Mouse (Mus musculus): ENCODE results near the gene Ntm. TPM values are rescaled to one million over a fixed set of nuclear protein-coding genes. Genes with fewer than 3 reads are reported as not detected.

Ntm gene
- total and polyA plus RNA-seq, 3 experiments, result not detected

DNA sequence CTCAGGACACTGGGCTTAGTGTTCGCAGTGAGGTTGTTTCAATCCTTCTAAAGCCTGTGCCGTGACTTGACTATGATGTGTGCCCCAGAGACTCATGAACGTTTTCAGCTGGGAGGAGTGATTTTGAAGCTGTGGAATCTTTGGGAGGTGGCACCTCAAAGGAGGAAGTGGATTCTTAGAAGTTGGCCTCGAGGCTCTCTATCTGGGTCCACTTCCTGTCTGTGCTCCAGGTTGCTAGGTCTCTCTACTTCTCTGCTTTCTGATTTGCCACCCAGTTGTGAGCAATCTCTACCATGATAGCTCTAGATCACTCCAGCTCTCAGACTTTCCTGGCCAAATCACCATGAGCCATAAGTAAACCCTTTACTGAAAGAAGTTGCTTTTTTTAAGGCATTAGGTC is 180.2 kb downstream of the Ntm start:
- H3K27ac ChIP-seq (ENCODE audit: control insufficient read depth, low read depth, low read length), result no peak overlapping the region
- TF ChIP-seq POLR2A (IDR thresholded peaks at IDR 0.05; ENCODE audit: control insufficient read depth in 1 of 2, insufficient read depth in 1 of 2, low read depth in 1 of 2, low read length in 2 of 2, poor library complexity in 1 of 2), result no peak
- no peak for TF ChIP-seq CHD1 (IDR thresholded peaks at IDR 0.05; ENCODE audit: low read depth, low read length)
- TF ChIP-seq GATA1 (IDR thresholded peaks at IDR 0.05; ENCODE audit: low read depth, low read length), result no peak
- no peak for TF ChIP-seq USF2 (IDR thresholded peaks at IDR 0.05; ENCODE audit: borderline replicate concordance in 1 of 2, insufficient read depth in 1 of 2, low read depth in 1 of 2, low read length in 2 of 2)
- no peak for TF ChIP-seq ZKSCAN1 (IDR thresholded peaks at IDR 0.05; ENCODE audit: low read depth, low read length)
- no peak for TF ChIP-seq BHLHE40 (IDR thresholded peaks at IDR 0.05; ENCODE audit: borderline replicate concordance, low read depth, low read length)
- TF ChIP-seq RCOR1 (IDR thresholded peaks at IDR 0.05; ENCODE audit: low read depth, low read length), result no peak
- TF ChIP-seq ZNF384 (IDR thresholded peaks at IDR 0.05; ENCODE audit: low read depth, low read length), result no peak
- TF ChIP-seq RAD21 (IDR thresholded peaks at IDR 0.05; ENCODE audit: low read depth, low read length), result no peak
- no peak for TF ChIP-seq CHD2 (IDR thresholded peaks at IDR 0.05; ENCODE audit: low read length)
- no peak for TF ChIP-seq TBP (IDR thresholded peaks at IDR 0.05; ENCODE audit: low read depth, low read length)
- TF ChIP-seq ETS1 (IDR thresholded peaks at IDR 0.05; ENCODE audit: low read depth, low read length), result no peak
- no peak for TF ChIP-seq MAX (IDR thresholded peaks at IDR 0.05; ENCODE audit: low read length)
- TF ChIP-seq UBTF (IDR thresholded peaks at IDR 0.05; ENCODE audit: borderline replicate concordance, insufficient read depth, low read depth, low read length), result no peak
- TF ChIP-seq GABPA (IDR thresholded peaks at IDR 0.05; ENCODE audit: low read depth, low read length), result no peak
- no peak for TF ChIP-seq TCF12 (IDR thresholded peaks at IDR 0.05; ENCODE audit: low read depth, low read length)
- no peak for TF ChIP-seq HCFC1 (IDR thresholded peaks at IDR 0.05; ENCODE audit: low read depth, low read length)

DNA sequence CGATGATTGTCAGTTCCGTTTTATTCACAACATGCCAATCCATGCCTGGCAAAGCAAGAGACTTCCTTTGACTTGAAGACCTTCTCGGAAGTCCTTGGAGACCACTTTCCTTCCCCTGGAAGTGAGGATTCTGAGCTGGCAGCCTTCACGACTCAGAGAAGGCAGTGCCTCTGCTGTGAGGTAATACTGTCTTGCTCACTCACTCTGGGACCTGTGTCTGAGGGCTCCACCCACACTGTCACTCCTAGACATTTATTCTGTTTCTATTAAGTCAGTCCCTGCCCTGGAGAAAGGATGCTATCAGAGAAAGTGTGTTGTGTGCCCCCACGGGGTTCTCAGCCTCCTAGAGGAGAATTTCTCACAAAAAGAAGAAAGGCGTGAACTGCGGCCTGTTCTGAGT is 183.2 kb downstream of the Ntm start:
- H3K4me1 ChIP-seq (ENCODE audit: control insufficient read depth in 1 of 2, insufficient read depth in 2 of 2, low read length in 2 of 2), result no peaks in the 10 kb centered on the region
- no peak overlapping the region for H3K4me3 ChIP-seq (ENCODE audit: control insufficient read depth in 1 of 2, insufficient read depth in 1 of 2, low read depth in 2 of 2, low read length in 2 of 2)
- DNase-seq (ENCODE audit: low read depth, low spot score), result no peak
- TF ChIP-seq ELF1 (IDR thresholded peaks at IDR 0.05; ENCODE audit: low read depth, low read length), result no peak
- no peak for TF ChIP-seq NELFE (IDR thresholded peaks at IDR 0.05; ENCODE audit: low read depth, low read length)
- no peak for TF ChIP-seq POLR2AphosphoS2 (IDR thresholded peaks at IDR 0.05; ENCODE audit: low read length)
- no peak for TF ChIP-seq NRF1 (IDR thresholded peaks at IDR 0.05; ENCODE audit: insufficient read depth, low read depth, low read length, poor library complexity, severe bottlenecking)
- TF ChIP-seq MYB (IDR thresholded peaks at IDR 0.05; ENCODE audit: low read depth, low read length), result no peak
- no peak for TF ChIP-seq JUND (IDR thresholded peaks at IDR 0.05; ENCODE audit: low read depth, low read length)
- no peak for TF ChIP-seq CTCF (IDR thresholded peaks at IDR 0.05 in 2 of 3, conservative IDR thresholded peaks at IDR 0.05 in 1 of 3; ENCODE audit: control insufficient read depth in 1 of 3, insufficient read depth in 1 of 3, low read depth in 2 of 3, low read length in 3 of 3, poor library complexity in 1 of 3, severe bottlenecking in 1 of 3)
- TF ChIP-seq ZNF384 (IDR thresholded peaks at IDR 0.05; ENCODE audit: low read depth, low read length), result no peak
- TF ChIP-seq UBTF (IDR thresholded peaks at IDR 0.05; ENCODE audit: borderline replicate concordance, insufficient read depth, low read depth, low read length), result no peak
- TF ChIP-seq SMC3 (IDR thresholded peaks at IDR 0.05; ENCODE audit: low read depth, low read length), result no peak
- no peaks in the 10 kb centered on the region for H3K27me3 ChIP-seq (ENCODE audit: control insufficient read depth in 1 of 2, insufficient read depth in 2 of 2, low read length in 2 of 2)
- no peak overlapping the region for H3K27ac ChIP-seq (ENCODE audit: control insufficient read depth, low read depth, low read length)
- no peaks in the 10 kb centered on the region for H3K79me2 ChIP-seq (ENCODE audit: control insufficient read depth, insufficient read depth, low read length, poor library complexity)
- H3K36me3 ChIP-seq (ENCODE audit: control insufficient read depth in 1 of 2, insufficient read depth in 2 of 2, low read length in 2 of 2), result no peaks in the 10 kb centered on the region
- H3K9me3 ChIP-seq (replicated peaks; ENCODE audit: insufficient read depth, low read length), result no peaks in the 10 kb centered on the region
- no peak overlapping the region for H3K9ac ChIP-seq (ENCODE audit: control insufficient read depth, low read depth, low read length, poor library complexity, severe bottlenecking)

More for the DNA sequence above, 180.2 kb downstream of the Ntm start:
- no peak for DNase-seq (ENCODE audit: low read depth, low spot score)
- no peak overlapping the region for H3K4me3 ChIP-seq (ENCODE audit: control insufficient read depth in 1 of 2, insufficient read depth in 1 of 2, low read depth in 2 of 2, low read length in 2 of 2)
- H3K27me3 ChIP-seq (ENCODE audit: control insufficient read depth in 1 of 2, insufficient read depth in 2 of 2, low read length in 2 of 2), result no peaks in the 10 kb centered on the region
- no peaks in the 10 kb centered on the region for H3K79me2 ChIP-seq (ENCODE audit: control insufficient read depth, insufficient read depth, low read length, poor library complexity)
- H3K9ac ChIP-seq (ENCODE audit: control insufficient read depth, low read depth, low read length, poor library complexity, severe bottlenecking), result no peak overlapping the region
- H3K9me3 ChIP-seq (replicated peaks; ENCODE audit: insufficient read depth, low read length), result no peaks in the 10 kb centered on the region
- H3K36me3 ChIP-seq (ENCODE audit: control insufficient read depth in 1 of 2, insufficient read depth in 2 of 2, low read length in 2 of 2), result no peaks in the 10 kb centered on the region
- H3K4me1 ChIP-seq (ENCODE audit: control insufficient read depth in 1 of 2, insufficient read depth in 2 of 2, low read length in 2 of 2), result no peaks in the 10 kb centered on the region

Data from MEL (cell line).